Mouse (Mus musculus): ENCODE measurements at regions not wholly inside any gene's neighbourhood (a gene's known extent, or its start where the extent isn't known, plus 50 kb on each side); places are given as distances from the start of the nearest gene placed in this dataset.

DNA sequence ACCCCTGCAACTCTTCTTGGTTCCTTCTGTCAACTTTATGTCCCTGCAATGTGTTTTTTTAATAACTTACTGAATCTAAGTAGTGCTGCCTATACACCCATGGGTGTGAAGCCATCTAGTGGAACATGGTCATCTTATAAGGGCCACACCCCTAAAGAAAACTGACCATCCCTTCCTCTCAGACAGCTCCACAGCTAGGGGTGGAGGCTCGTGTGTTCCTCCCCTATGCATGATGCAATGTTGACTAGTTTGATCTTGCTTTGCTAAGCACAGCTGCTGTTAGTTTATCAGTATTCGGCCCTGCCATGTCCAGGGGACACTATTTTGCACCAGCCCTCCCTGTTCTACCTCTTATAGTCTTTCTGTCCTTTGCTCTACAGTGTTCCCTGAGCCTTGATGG lies 142.9 kb upstream of the Teddm2 start:
- no peak for TF ChIP-seq CTCF (IDR thresholded peaks at IDR 0.05; ENCODE audit: insufficient read depth, low read depth, low read length)
- no peak for TF ChIP-seq POLR2A (IDR thresholded peaks at IDR 0.05; ENCODE audit: insufficient read depth, low read depth, low read length)
